Mouse (Mus musculus) ES-Bruce4 (cell line): ENCODE results near the gene Slc6a9.

Source experiments
- CTCF ChIP-seq: IDR thresholded peaks from one replicate; pipeline ENCODE4 v1.8.1; 2011; ENCODE audit warnings: low read depth, low read length
- EP300 ChIP-seq: IDR thresholded peaks from 2 replicates; pipeline ENCODE4 v1.6.1; 2011; ENCODE audit warnings: low read depth, low read length; ENCODE audit not compliant: insufficient read depth
- POLR2A ChIP-seq: IDR thresholded peaks from one replicate; pipeline ENCODE4 v1.8.1; 2011; ENCODE audit warnings: low read length; ENCODE audit not compliant: insufficient read depth

- TF ChIP-seq POLR2A (no peak), CTCF (no peak), EP300 (0 out of 2 replicates have a peak, but pooled peaks have one; percentile 34)
Observed at GRCm38 (mm10) chr4:117836204-117836767, 2.0 kb downstream of the Slc6a9 start.
